Mouse (Mus musculus) olfactory bulb, adult 2 months (tissue): ENCODE measurements around the gene Trim12c.

ENCODE experiments used
- CTCF ChIP-seq: fragments of 200-500 bp; IDR thresholded peaks from 2 replicates; pipeline ENCODE4 v1.5.1; 2012; ENCODE audit warnings: low read depth, mild to moderate bottlenecking, low read length, moderate library complexity; ENCODE audit not compliant: insufficient read depth
- POLR2A ChIP-seq: fragments of 200-500 bp; IDR thresholded peaks from 2 replicates; pipeline ENCODE4 v1.6.1; 2012; ENCODE audit warnings: mild to moderate bottlenecking, low read depth, low read length, moderate library complexity; ENCODE audit not compliant: insufficient read depth

DNA sequence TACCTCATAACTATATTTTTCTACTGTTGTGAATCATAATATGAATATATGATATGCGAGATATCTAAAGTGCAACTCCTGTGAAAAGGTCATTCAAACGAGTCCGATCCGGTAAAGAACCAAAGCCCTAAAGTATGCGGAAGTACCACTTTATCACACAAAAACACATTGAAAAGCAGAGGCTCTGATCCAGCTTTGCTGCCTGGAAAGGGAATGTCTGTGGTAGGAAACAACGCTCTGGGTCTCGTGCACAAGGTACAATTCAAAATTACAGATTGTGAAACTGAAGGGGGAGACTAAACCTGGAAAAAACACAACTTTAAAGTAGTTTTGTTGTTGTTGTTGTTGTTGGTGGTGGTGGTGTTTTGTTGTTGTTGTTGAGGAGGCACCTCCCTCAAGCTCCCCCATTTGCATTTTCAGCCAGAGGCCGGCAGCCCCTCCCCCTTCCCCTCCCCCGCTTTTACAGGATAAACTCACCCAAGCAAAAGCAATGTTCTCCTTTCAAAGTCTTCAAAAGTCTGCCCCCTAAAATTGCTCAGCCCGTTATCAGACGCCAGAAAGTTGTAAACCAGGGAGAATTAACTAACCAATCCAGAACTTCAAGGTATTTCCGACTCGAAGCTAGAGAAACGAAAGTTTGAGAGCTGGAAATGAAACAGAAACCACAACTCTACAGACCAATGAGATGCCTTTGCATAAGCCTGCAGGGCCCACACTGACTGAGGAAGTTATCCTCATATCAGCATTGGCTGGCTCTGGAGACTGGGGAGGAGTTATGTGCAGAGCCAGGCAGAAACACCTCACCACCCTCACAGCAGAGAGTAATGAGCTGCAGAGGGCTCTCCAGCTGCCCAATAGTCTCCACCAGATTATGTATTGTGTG lies at the start of gene Trim12c:
- no peak for TF ChIP-seq CTCF
- TF ChIP-seq POLR2A, result no peak
